Comparison of ENCODE assay signal across 8 mouse cellular contexts in the genomic region with DNA sequence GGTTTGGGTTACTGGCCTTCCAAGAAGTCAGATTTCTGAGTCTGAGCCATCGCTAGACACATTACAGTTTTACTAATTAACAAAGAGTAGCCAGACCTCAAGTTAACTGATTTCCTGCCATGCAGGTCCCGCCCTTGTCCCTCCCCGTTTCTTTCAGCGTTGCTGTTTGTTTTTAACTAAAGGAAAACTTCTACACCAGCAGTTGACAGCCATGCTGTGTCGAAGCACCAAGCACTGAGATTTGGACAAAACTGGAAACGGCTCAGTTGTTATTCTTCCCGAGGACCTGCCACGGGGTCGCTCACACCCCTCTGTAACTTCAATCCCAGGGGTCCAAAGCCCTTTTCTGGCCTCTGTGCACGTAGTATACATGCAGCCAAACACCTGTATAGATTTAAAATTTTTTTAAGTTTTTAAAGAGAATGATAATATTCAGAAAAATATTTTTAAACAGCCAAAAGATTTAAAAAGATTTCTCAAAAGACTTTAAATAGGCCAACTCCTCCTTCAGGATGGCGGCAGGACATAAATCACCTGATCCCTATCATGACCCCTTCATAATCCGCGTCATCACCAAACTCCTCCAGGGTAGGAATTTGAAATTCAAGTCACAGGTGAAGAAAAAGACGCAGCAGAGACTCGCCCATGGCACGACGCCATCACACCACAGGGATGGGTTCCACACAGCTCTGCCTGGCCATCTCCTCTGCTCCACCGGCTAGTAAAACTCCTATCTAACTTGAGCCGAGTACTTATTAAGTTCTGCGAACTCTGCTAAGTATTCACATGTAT. TPM values are rescaled to one million over a fixed set of nuclear protein-coding genes. Genes with fewer than 3 reads are reported as not detected.
DNase-seq lines count a peak whose midpoint lies in the region; ATAC-seq and TF ChIP-seq lines count a peak whose summit lies in the region.

No protein-coding gene starts in this region.

- TF ChIP-seq POLR2A in cerebellum, adult 2 months (IDR thresholded peaks at IDR 0.05; ENCODE audit: borderline replicate concordance, insufficient read depth, low read length), result no peak
- TF ChIP-seq POLR2A in bone marrow, adult 2 months (IDR thresholded peaks at IDR 0.05; ENCODE audit: borderline replicate concordance, control insufficient read depth, low read depth, low read length), result no peak

- no peaks in the 10 kb centered on the region for H3K36me3 ChIP-seq in forebrain, postnatal 0 days (ENCODE audit: insufficient read depth)

- no peak overlapping the region for H3K4me3 ChIP-seq in cerebellum, adult 2 months (replicated peaks; ENCODE audit: insufficient read depth, low read depth, low read length)
- no peak overlapping the region for H3K4me3 ChIP-seq in bone marrow, adult 2 months (replicated peaks; ENCODE audit: control insufficient read depth, low read depth, low read length)
- no peak overlapping the region for H3K4me3 ChIP-seq in forebrain, postnatal 0 days (ENCODE audit: low read depth, low read length)

- no peak overlapping the region for H3K4me2 ChIP-seq in forebrain, postnatal 0 days (ENCODE audit: low read depth)

- H3K9ac ChIP-seq in forebrain, postnatal 0 days, result no peak overlapping the region

- DNase-seq in cerebellum, adult 2 months, result no peak
- DNase-seq in cerebellum, adult 18-20 months, result no peak
- peak; percentile 49 to 60 for DNase-seq in B cell, adult 2 months
- DNase-seq in kidney, postnatal 14 days, result peak; percentile 51
- no peak for DNase-seq in forebrain, postnatal 0 days
- no peak for DNase-seq in right cerebral cortex, adult 2 months (ENCODE audit: low spot score in 2 of 2)

- ATAC-seq in megakaryocyte-erythroid progenitor cell, adult 5-6 weeks (replicated peaks; ENCODE audit: low FRiP score, low TSS enrichment, poor library complexity, severe bottlenecking), result no peak
- ATAC-seq in forebrain, postnatal 0 days, result no peak

- H3K4me1 ChIP-seq in cerebellum, adult 2 months (ENCODE audit: control insufficient read depth, insufficient read depth, low read length), result no peaks in the 10 kb centered on the region
- peaks cover 4% of the 10 kb centered on the region; the same call in 1 of the 2 replicates for H3K4me1 ChIP-seq in bone marrow, adult 2 months (ENCODE audit: control insufficient read depth, insufficient read depth, low read length)
- no peaks in the 10 kb centered on the region for H3K4me1 ChIP-seq in forebrain, postnatal 0 days (ENCODE audit: insufficient read depth)

- no peak for TF ChIP-seq CTCF in cerebellum, adult 2 months (IDR thresholded peaks at IDR 0.05; ENCODE audit: borderline replicate concordance, insufficient read depth, low read depth, low read length)
- TF ChIP-seq CTCF in bone marrow, adult 2 months (IDR thresholded peaks at IDR 0.05; ENCODE audit: control insufficient read depth, insufficient read depth, low read length), result no peak
- TF ChIP-seq CTCF in forebrain, postnatal 0 days (IDR thresholded peaks at IDR 0.05; ENCODE audit: low read depth), result no peak

- no peaks in the 10 kb centered on the region for H3K27me3 ChIP-seq in cerebellum, adult 2 months (ENCODE audit: control insufficient read depth, insufficient read depth, low read length)
- H3K27me3 ChIP-seq in forebrain, postnatal 0 days (ENCODE audit: insufficient read depth, low read length), result no peaks in the 10 kb centered on the region

- 0 out of 2 replicates have a peak overlapping the region, but pooled peaks have one; percentile 44 for H3K27ac ChIP-seq in cerebellum, adult 2 months (ENCODE audit: insufficient read depth, low read length)
- peak overlapping the region; percentile 87 for H3K27ac ChIP-seq in bone marrow, adult 2 months (ENCODE audit: control insufficient read depth, insufficient read depth, low read depth, low read length, poor library complexity)
- H3K27ac ChIP-seq in forebrain, postnatal 0 days (ENCODE audit: low read depth, low read length), result no peak overlapping the region

- 62% methylated on average over 20 of the region's 20 CpGs for WGBS in cerebellum, adult 2 months
- 36% methylated on average over 20 of the region's 20 CpGs for WGBS in bone marrow, adult 2 months
- WGBS in forebrain, postnatal 0 days, result 80% methylated on average over 20 of the region's 20 CpGs

- H3K9me3 ChIP-seq in forebrain, postnatal 0 days (ENCODE audit: low read length), result no peaks in the 10 kb centered on the region

RNA-seq across cellular contexts. Expression of a gene that starts 6.9 kb away (rescaled TPM):
- 60.1 and 60.6 TPM in 2 replicates for polyA plus RNA-seq in cerebellum, adult 2 months (2012; rRNA removed)
- polyA plus RNA-seq in bone marrow, adult 2 months (2011; ENCODE audit: insufficient read depth, insufficient read length, low replicate concordance, missing spikeins), result 70.0 and 138 TPM in 2 replicates
- total RNA-seq in megakaryocyte-erythroid progenitor cell, adult 5-6 weeks (2014; fragmentation: Nextera tagmentation), result 176 and 197 TPM in 2 replicates
- 278 and 471 TPM in 2 replicates for total RNA-seq in megakaryocyte-erythroid progenitor cell, adult 5-6 weeks (2017)
- 139 and 198 TPM in 2 replicates for total RNA-seq in forebrain, postnatal 0 days (2014; rRNA removed)
- 187 and 244 TPM in 2 replicates for polyA plus RNA-seq in forebrain, postnatal 0 days (2015; fragmentation: Nextera tagmentation; extraction: Ambion mirVana)

RNA-seq across cellular contexts. Expression of a gene that starts 27.7 kb away (rescaled TPM):
- 25.5 and 25.9 TPM in 2 replicates for polyA plus RNA-seq in cerebellum, adult 2 months (2012; rRNA removed)
- polyA plus RNA-seq in bone marrow, adult 2 months (2011; ENCODE audit: insufficient read depth, insufficient read length, low replicate concordance, missing spikeins), result 170 and 358 TPM in 2 replicates
- total RNA-seq in megakaryocyte-erythroid progenitor cell, adult 5-6 weeks (2014; fragmentation: Nextera tagmentation), result 147 and 173 TPM in 2 replicates
- total RNA-seq in megakaryocyte-erythroid progenitor cell, adult 5-6 weeks (2017), result 18.0 and 19.3 TPM in 2 replicates
- total RNA-seq in forebrain, postnatal 0 days (2014; rRNA removed), result 9.8 and 17.1 TPM in 2 replicates
- 169 and 172 TPM in 2 replicates for polyA plus RNA-seq in forebrain, postnatal 0 days (2015; fragmentation: Nextera tagmentation; extraction: Ambion mirVana)

Comparison
In these comparisons a context has a peak if more than half of its experiments do, and no peak if none do; other contexts are left out.
1. DNase-seq: peak in B cell, adult 2 months (2 of 2) and kidney, postnatal 14 days (single experiment); none in cerebellum, adult 2 months (0 of 2), cerebellum, adult 18-20 months (0 of 2), forebrain, postnatal 0 days (single experiment) and right cerebral cortex, adult 2 months (0 of 2).